Mouse (Mus musculus) forebrain, embryonic 12.5 days (tissue): Measurements from ENCODE around the gene Sema3c. TPM values are rescaled to one million over a fixed set of nuclear protein-coding genes. Genes with fewer than 3 reads are reported as not detected.
A peak's percentile ranks its signal among the peaks of the same experiment; 100 is the strongest.

ENCODE experiments used
- ATAC-seq: fragments of 200-750 bp; cut with Nextera tagmentation; 2 replicates; pipeline ENCODE4 v1.8.0; 2017; ENCODE audit warnings: moderate TSS enrichment; ENCODE audit not compliant: low FRiP score
- H3K27ac ChIP-seq: fragments of 300-500 bp; sonication (generic); 2 replicates; pipeline ENCODE4 v1.5.1; 2016; ENCODE audit warnings: mild to moderate bottlenecking
- H3K27me3 ChIP-seq: fragments of 300-500 bp; sonication (generic); 2 replicates; pipeline ENCODE4 v1.6.1; 2016; ENCODE audit warnings: mild to moderate bottlenecking
- H3K36me3 ChIP-seq: fragments of 300-500 bp; sonication (generic); replicated peaks from 2 replicates; pipeline ENCODE4 v1.6.1; 2016; ENCODE audit warnings: mild to moderate bottlenecking
- H3K4me1 ChIP-seq: fragments of 300-500 bp; sonication (generic); 2 replicates; pipeline ENCODE4 v1.6.1; 2016
- H3K4me2 ChIP-seq: fragments of 300-500 bp; sonication (generic); 2 replicates; pipeline ENCODE4 v1.6.1; 2016; ENCODE audit warnings: mild to moderate bottlenecking, moderate library complexity
- H3K4me3 ChIP-seq: fragments of 300-500 bp; sonication (generic); replicated peaks from 2 replicates; pipeline ENCODE4 v1.5.1; 2016; ENCODE audit warnings: mild to moderate bottlenecking
- H3K9ac ChIP-seq: fragments of 300-500 bp; sonication (generic); 2 replicates; pipeline ENCODE4 v1.6.1; 2016; ENCODE audit warnings: mild to moderate bottlenecking
- H3K9me3 ChIP-seq: fragments of 300-500 bp; sonication (generic); 2 replicates; pipeline ENCODE4 v1.6.1; 2016
- WGBS: fragments of 180-500 bp; shearing (Covaris S2); methylation state at CpG from one replicate; pipeline ENCODE4 v1.1.7; 2016; 5-methylcytosine and 5-hydroxymethylcytosine counted together
- polyA plus RNA-seq: library from polyadenylated mRNA; unstranded; fragments of >200 nt; fragmentation: Nextera tagmentation; extraction: Ambion mirVana; gene quantifications from 2 replicates; pipeline ENCODE4 v1.2.1, GENCODE M21; 2016

Sema3c gene
- polyA plus RNA-seq, 1 experiment from 2014 or later = 21.6 TPM

GRCm38 (mm10) chr5:17584299-17584945 lies 10.3 kb downstream of the Sema3c start:
- Histone ChIP-seq H3K4me1 (peaks cover 7% of the 10 kb centered on the region), H3K27ac (no peak overlapping the region), H3K4me3 (no peak overlapping the region), H3K9me3 (no peaks in the 10 kb centered on the region), H3K36me3 (no peaks in the 10 kb centered on the region), H3K4me2 (no peak overlapping the region), H3K27me3 (no peaks in the 10 kb centered on the region), H3K9ac (no peak overlapping the region)
- 55% methylated on average over 2 of the region's 2 CpGs for WGBS
- no peak for ATAC-seq

GRCm38 (mm10) chr5:17586518-17587210 lies 12.6 kb downstream of the Sema3c start:
- no peaks in the 10 kb centered on the region for H3K36me3 ChIP-seq
- no peak overlapping the region for H3K9ac ChIP-seq
- peaks cover 7% of the 10 kb centered on the region for H3K4me1 ChIP-seq
- 39% methylated on average over 2 of the region's 2 CpGs for WGBS
- no peak overlapping the region for H3K27ac ChIP-seq
- peak; percentile 58; the same call in 1 of the 2 replicates for ATAC-seq
- H3K9me3 ChIP-seq = no peaks in the 10 kb centered on the region
- H3K4me3 ChIP-seq = no peak overlapping the region
- no peak overlapping the region for H3K4me2 ChIP-seq
- H3K27me3 ChIP-seq = no peaks in the 10 kb centered on the region

GRCm38 (mm10) chr5:17591908-17592307 lies 17.8 kb downstream of the Sema3c start:
- no peak overlapping the region for H3K4me3 ChIP-seq
- no peaks in the 10 kb centered on the region for H3K36me3 ChIP-seq
- ATAC-seq = no peak
- H3K4me2 ChIP-seq = no peak overlapping the region
- no peak overlapping the region for H3K9ac ChIP-seq
- H3K27ac ChIP-seq = no peak overlapping the region
- H3K27me3 ChIP-seq = no peaks in the 10 kb centered on the region
- no peaks in the 10 kb centered on the region for H3K9me3 ChIP-seq
- H3K4me1 ChIP-seq = peaks cover under 1% of the 10 kb centered on the region; the same call in 1 of the 2 replicates
- WGBS = 93% methylated on average over 3 of the region's 3 CpGs

DNA sequence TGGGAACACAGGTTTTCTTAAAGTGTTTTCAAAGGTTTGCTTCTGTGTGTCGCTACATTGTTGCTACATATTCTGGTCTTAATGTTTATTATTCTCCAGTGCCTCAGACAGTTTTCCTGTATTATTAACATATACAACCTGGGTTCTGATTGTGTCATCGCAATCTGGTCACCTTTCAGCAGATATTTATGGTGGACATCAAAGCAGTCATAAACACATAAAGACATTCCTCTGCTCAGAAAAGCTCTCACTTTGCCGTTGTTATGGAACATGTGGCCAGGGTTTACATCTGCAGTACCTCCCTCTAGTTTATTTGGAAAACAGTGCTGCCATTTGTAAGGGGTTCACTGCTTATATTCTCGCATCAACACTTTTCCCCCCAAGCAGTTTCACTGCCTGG lies 27.6 kb downstream of the Sema3c start:
- no peak overlapping the region for H3K27ac ChIP-seq
- no peaks in the 10 kb centered on the region for H3K4me1 ChIP-seq
- no peak overlapping the region for H3K9ac ChIP-seq
- H3K36me3 ChIP-seq = no peaks in the 10 kb centered on the region
- no peaks in the 10 kb centered on the region for H3K9me3 ChIP-seq
- 88% methylated on average over 4 of the region's 4 CpGs for WGBS
- H3K4me3 ChIP-seq = no peak overlapping the region
- H3K4me2 ChIP-seq = no peak overlapping the region
- ATAC-seq = no peak
- no peaks in the 10 kb centered on the region for H3K27me3 ChIP-seq

DNA sequence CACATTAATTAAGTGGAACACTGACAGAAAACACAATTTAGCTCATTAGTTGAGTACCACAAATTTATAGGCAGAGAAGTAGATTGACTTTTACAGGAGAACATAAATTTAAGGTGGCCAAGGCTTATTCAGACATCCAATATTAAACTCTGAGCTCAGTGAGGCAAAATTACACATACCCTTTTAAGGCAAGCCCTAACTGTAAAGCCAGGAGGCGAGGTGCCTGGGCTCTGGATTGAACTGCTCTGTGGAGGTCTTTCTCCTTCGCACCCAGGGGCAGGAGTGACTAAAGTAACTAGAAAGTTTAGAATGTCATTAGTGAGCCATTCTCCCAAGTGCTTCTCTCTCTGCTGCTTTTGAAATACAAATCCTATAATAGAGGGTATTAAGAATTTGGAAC lies 46.5 kb downstream of the Sema3c start:
- H3K27ac ChIP-seq = no peak overlapping the region
- H3K4me2 ChIP-seq = no peak overlapping the region
- no peaks in the 10 kb centered on the region for H3K4me1 ChIP-seq
- H3K9ac ChIP-seq = no peak overlapping the region
- ATAC-seq = no peak
- WGBS = 82% methylated on average over 2 of the region's 2 CpGs
- no peaks in the 10 kb centered on the region for H3K27me3 ChIP-seq
- H3K4me3 ChIP-seq = no peak overlapping the region
- H3K36me3 ChIP-seq = no peaks in the 10 kb centered on the region
- no peaks in the 10 kb centered on the region for H3K9me3 ChIP-seq

GRCm38 (mm10) chr5:17622564-17622963 lies 48.5 kb downstream of the Sema3c start:
- 77% methylated on average over 2 of the region's 2 CpGs for WGBS
- H3K4me3 ChIP-seq = no peak overlapping the region
- no peaks in the 10 kb centered on the region for H3K27me3 ChIP-seq
- no peaks in the 10 kb centered on the region for H3K36me3 ChIP-seq
- H3K9me3 ChIP-seq = no peaks in the 10 kb centered on the region
- no peak for ATAC-seq
- no peak overlapping the region for H3K27ac ChIP-seq
- no peak overlapping the region for H3K4me2 ChIP-seq
- no peaks in the 10 kb centered on the region for H3K4me1 ChIP-seq
- H3K9ac ChIP-seq = no peak overlapping the region

GRCm38 (mm10) chr5:17628606-17629005 lies 54.5 kb downstream of the Sema3c start:
- H3K27me3 ChIP-seq = no peaks in the 10 kb centered on the region
- ATAC-seq = no peak
- H3K4me1 ChIP-seq = no peaks in the 10 kb centered on the region
- no peak overlapping the region for H3K4me3 ChIP-seq
- no peak overlapping the region for H3K27ac ChIP-seq
- H3K36me3 ChIP-seq = no peaks in the 10 kb centered on the region
- no peak overlapping the region for H3K9ac ChIP-seq
- WGBS = 44% methylated on average over 1 of the region's 1 CpGs
- no peak overlapping the region for H3K4me2 ChIP-seq
- H3K9me3 ChIP-seq = no peaks in the 10 kb centered on the region

GRCm38 (mm10) chr5:17629599-17629998 lies 55.5 kb downstream of the Sema3c start:
- Histone ChIP-seq H3K4me3 (no peak overlapping the region), H3K4me2 (no peak overlapping the region)

DNA sequence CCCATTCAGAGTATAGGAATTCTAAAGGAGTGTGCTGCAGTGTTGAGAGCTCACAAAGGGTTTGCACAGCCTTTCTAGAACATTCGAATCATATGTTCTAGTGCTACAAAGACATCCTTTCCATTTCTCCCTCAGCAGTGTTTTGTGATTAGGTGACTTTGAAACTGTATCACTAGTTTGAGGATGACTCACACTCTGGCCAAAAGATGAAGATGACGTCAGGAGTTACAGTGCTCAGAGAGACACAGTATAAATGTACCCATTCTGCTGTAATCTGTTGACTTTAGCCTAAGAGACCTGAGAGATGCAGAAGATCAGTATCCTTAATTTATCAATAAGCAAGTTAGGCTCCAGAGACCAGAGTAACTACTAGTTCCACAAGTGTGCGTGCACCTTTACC lies 65.4 kb downstream of the Sema3c start:
- Histone ChIP-seq H3K27me3 (no peaks in the 10 kb centered on the region), H3K27ac (no peak overlapping the region), H3K4me2 (no peak overlapping the region), H3K4me1 (no peaks in the 10 kb centered on the region), H3K9ac (no peak overlapping the region), H3K4me3 (no peak overlapping the region), H3K36me3 (no peaks in the 10 kb centered on the region), H3K9me3 (no peaks in the 10 kb centered on the region)
- ATAC-seq = no peak
- WGBS = 85% methylated on average over 3 of the region's 3 CpGs

More at GRCm38 (mm10) chr5:17629599-17629998, 55.5 kb downstream of the Sema3c start:
- Histone ChIP-seq H3K36me3 (no peaks in the 10 kb centered on the region), H3K4me1 (no peaks in the 10 kb centered on the region), H3K27ac (no peak overlapping the region), H3K9me3 (no peaks in the 10 kb centered on the region), H3K9ac (no peak overlapping the region), H3K27me3 (no peaks in the 10 kb centered on the region)
- no peak for ATAC-seq
- 81% methylated on average over 3 of the region's 3 CpGs for WGBS

- no peak for ATAC-seq
- H3K4me2 ChIP-seq = no peak overlapping the region
- no peak overlapping the region for H3K27ac ChIP-seq
- H3K9ac ChIP-seq = no peak overlapping the region
- H3K4me1 ChIP-seq = no peaks in the 10 kb centered on the region
- no peaks in the 10 kb centered on the region for H3K27me3 ChIP-seq
- H3K9me3 ChIP-seq = no peaks in the 10 kb centered on the region
- WGBS = 47% methylated on average over 7 of the region's 7 CpGs
- no peaks in the 10 kb centered on the region for H3K36me3 ChIP-seq
- H3K4me3 ChIP-seq = no peak overlapping the region
These were observed 73.7 kb downstream of the Sema3c start for GRCm38 (mm10) chr5:17647643-17648226.

GRCm38 (mm10) chr5:17648865-17649542 lies 74.9 kb downstream of the Sema3c start:
- WGBS = 46% methylated on average over 1 of the region's 1 CpGs
- ATAC-seq = no peak

GRCm38 (mm10) chr5:17661223-17661622 lies 87.1 kb downstream of the Sema3c start:
- H3K4me1 ChIP-seq = no peaks in the 10 kb centered on the region
- no peak overlapping the region for H3K27ac ChIP-seq
- H3K9ac ChIP-seq = no peak overlapping the region
- ATAC-seq = no peak
- H3K4me3 ChIP-seq = no peak overlapping the region
- no peak overlapping the region for H3K4me2 ChIP-seq
- WGBS = 83% methylated on average over 3 of the region's 3 CpGs
- H3K9me3 ChIP-seq = no peaks in the 10 kb centered on the region
- H3K27me3 ChIP-seq = no peaks in the 10 kb centered on the region
- no peaks in the 10 kb centered on the region for H3K36me3 ChIP-seq

More at GRCm38 (mm10) chr5:17648865-17649542, 74.9 kb downstream of the Sema3c start:
- no peaks in the 10 kb centered on the region for H3K9me3 ChIP-seq
- H3K9ac ChIP-seq = no peak overlapping the region
- no peaks in the 10 kb centered on the region for H3K27me3 ChIP-seq
- no peak overlapping the region for H3K4me3 ChIP-seq
- no peak overlapping the region for H3K4me2 ChIP-seq
- H3K4me1 ChIP-seq = no peaks in the 10 kb centered on the region
- no peak overlapping the region for H3K27ac ChIP-seq
- H3K36me3 ChIP-seq = no peaks in the 10 kb centered on the region
